Mouse (Mus musculus) erythroblast, adult 5-6 weeks (primary cell): ENCODE results near the gene Tns2. TPM values are rescaled to one million over a fixed set of nuclear protein-coding genes. Genes with fewer than 3 reads are reported as not detected.

Experiments used
- ATAC-seq: replicated peaks from 2 replicates; pipeline ENCODE4 v1.8.0; 2016; ENCODE audit warnings: moderate number of reproducible peaks, mild to moderate bottlenecking, moderate TSS enrichment, inconsistent platforms; ENCODE audit not compliant: poor library complexity, low FRiP score, severe bottlenecking
- total RNA-seq, 2 experiments: library from RNA; stranded (forward) in 1 of 2; stranded (reverse) in 1 of 2; fragments of 150-400 nt in 1 of 2; fragments of 200-764, 138-1000 nt in 1 of 2; gene quantifications; 2 replicates each; pipeline versions ENCODE4 v1.2.3 to v1.2.4; 2015 to 2017; ENCODE audit warnings: low replicate concordance in 2 of 2

Tns2 gene
- total RNA-seq, 2 experiments from 2014 or later: not detected

DNA sequence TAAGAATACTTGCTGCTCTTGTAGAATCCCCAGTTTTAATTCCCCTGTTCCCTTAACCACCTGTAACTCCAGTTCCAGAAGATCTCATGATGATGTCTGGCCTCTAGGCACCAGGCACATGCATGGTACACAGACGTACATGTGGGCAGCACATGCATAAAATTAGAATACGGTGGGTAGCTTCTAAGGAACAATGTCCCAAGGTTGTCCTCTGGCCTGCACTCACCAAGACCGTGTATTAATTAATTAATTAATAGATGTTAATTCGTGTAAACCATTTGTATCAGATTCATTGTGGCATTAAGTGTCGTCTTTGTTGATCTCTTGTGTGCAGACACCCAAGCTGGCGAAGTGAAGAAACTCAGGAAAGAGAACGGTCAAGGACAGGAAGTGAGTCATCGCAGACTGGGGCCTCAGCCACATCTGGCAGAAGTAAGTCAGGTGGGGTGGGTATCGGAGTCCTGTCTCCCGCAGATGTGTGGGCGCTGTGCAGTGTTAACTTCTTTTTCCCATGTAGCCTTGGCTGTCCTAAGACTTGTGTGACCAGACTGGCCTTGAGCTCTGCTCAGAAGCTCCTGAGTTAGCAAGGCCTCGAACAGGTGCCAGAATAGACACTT, 9.0 kb upstream of the Tns2 start:
- ATAC-seq: no peak

- no peak for ATAC-seq
These were observed 8.5 kb upstream of the Tns2 start for GRCm38 (mm10) chr15:102091688-102092087.

DNA sequence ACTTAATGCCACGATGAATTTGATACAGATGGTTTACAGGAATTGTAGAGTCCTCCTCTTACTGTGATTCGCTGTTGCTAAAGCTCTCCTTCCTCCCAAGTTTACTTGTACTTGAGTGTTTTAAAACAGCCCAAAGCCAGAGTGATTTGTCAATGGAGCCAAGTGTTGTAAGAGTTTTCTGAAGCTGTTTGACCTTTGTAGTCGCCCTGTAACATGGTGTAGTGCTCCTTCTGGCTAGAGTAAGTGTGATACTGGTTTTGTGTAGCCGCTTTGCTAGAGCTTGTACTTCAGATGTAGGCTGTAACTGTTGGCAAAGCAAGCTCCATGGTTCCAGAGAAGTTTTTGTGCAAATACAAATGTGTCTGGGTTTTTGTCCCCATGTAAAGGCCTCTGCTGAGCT, 8.0 kb upstream of the Tns2 start:
- ATAC-seq: no peak

DNA sequence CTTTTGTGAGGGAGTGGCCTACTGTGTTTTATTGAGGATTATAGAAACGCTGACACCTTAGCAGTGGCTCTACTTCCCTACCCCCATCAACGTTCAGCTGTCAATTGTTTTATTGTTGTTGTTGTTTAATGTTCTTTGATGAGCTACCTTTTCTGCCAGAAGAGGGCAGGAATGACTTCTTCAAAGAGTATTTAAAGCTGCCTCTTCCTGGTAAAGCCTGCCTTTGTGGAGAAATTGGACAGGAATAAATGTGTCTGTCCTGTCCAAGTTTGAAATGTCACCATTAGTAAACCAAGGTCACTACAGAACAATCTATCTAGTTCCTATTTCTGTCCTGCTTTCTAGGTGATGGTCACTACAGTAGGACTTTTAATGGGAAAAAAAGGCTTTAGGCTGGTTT, 6.1 kb upstream of the Tns2 start:
- ATAC-seq: no peak

DNA sequence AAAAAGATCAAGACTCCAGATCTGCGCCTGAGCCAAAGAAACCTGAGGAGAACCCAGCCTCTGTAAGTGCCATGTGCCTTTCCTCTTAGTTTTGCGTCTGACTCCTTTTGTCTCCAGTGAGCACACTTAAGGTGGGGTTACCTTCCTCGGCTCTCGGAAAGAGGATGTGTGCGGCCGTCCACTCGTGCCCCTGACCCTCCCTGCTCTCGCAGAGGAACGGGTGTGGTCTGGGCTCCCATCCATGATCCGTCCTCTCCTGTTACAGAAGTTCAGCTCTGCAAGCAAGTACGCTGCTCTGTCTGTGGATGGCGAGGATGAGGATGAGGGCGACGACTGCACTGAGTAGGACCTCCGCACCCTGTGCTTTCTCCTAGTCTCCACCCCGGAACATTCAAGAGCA, 5.2 kb upstream of the Tns2 start:
- no peak for ATAC-seq

GRCm38 (mm10) chr15:102097147-102097915, 2.9 kb upstream of the Tns2 start:
- ATAC-seq: no peak

GRCm38 (mm10) chr15:102097991-102098555, 2.1 kb upstream of the Tns2 start:
- no peak for ATAC-seq

GRCm38 (mm10) chr15:102099260-102099659, 953 bp upstream of the Tns2 start:
- ATAC-seq: no peak

DNA sequence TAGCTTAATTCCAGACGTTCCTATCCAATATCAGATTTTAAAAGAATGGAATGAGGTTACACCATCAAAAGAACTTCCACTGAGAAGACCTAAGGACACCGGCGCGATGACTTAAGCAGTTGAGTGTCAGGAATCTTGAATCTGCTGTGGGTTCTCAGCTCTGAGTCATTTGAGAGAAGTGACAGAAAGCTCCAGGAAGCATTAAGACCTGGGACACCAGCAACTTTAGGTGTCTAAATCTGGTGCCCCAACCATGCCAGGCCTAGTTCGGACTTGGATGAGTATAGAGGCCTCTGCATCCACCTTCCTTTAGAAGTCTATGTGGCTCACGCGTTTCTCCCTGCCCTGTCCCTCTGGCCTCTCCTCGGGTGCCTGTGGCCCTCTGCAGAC, 447 bp upstream of the Tns2 start:
- ATAC-seq: no peak

GRCm38 (mm10) chr15:102100996-102101671, 921 bp downstream of the Tns2 start:
- ATAC-seq: no peak

DNA sequence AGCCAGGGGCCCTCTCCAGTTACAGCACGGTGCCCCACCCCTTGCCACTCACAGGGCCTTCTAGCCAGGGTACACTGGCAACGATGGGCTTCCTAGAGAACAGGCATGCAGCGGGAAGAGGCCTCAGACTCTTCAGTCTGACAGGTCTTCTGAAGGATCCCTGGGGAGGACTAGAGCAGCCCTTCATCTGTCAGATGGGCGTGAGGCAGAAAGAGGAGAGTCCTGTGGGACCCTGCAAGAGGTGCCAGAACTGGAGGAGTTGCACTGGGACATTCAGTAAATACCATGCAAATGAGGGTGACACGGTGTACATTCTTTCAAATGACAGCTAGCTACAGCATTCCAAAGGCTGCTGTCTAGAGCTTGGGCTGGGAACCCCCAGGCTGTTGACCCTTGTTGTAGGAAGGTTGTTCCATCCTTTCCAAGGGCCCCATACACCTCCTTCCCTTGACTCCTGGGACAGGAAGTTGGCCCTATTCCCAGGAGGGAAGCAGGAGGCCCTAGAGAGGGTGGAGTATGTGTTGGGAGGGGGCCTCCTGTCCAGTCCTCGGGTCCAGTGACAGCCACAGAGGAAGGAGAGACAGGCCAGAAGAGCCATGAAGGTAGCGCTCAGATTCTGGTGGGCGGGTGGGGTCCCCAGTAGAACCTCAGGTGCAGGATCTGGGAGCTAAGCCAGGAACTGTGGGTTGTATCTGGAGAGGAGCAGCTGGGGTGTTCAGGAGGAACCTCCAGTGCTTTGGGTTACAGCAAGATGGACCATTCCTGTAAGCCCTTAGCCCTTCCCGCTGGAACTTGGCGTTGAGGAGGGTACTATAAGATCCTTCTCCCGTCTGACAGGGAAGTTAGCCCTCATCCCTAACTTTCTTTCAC, 1.7 kb downstream of the Tns2 start:
- ATAC-seq: no peak

DNA sequence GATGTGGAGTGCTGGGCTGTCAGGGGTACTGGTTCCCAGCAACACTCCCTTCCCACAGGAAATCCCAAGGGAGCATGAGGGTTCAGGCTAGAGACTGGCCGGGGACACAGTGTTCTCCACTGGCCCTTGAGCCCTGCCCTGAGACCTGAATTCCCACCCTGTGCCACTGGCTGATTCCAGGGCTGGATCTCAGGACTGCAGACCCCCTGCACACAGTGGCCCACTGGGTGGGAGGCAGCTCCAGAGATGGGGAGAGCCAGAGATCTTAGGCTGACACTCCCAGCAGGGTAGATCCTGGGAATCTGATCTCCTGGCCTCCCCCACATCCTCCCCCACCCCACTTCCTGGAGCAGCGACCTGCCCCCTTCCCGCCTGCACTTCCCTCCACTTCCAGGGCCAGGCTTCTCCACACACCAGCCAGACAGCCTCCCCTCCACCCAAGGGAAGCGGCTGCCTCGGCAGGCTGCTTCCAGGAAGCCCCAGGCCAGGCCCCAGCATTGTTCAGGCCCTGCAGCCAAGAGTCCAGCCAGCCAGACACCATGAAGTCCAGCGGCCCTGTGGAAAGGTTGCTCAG, 2.4 kb downstream of the Tns2 start:
- no peak for ATAC-seq

GRCm38 (mm10) chr15:102103371-102103946, 3.2 kb downstream of the Tns2 start:
- ATAC-seq: no peak

- ATAC-seq: no peak
These were observed 3.8 kb downstream of the Tns2 start for GRCm38 (mm10) chr15:102103947-102104555.

DNA sequence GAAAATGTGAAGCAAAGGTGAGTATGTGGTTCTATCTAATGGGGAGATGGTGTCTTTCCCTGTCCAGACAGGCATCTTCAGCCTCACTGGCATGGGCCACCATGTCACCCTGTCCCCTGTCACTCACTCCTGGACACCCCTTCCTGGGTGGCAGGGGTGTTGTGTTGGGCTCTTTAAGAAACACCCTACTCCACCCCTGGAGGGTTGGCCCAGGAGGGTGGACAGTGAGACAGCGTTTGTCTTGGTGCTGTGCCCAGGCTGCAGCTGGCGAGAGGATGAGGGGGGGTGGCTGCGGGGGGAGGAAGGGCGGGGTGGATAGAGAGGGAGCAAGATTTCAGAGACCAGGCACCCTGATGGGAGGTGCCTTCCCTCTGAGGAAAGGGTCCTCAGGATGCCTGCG, 5.1 kb downstream of the Tns2 start:
- no peak for ATAC-seq

DNA sequence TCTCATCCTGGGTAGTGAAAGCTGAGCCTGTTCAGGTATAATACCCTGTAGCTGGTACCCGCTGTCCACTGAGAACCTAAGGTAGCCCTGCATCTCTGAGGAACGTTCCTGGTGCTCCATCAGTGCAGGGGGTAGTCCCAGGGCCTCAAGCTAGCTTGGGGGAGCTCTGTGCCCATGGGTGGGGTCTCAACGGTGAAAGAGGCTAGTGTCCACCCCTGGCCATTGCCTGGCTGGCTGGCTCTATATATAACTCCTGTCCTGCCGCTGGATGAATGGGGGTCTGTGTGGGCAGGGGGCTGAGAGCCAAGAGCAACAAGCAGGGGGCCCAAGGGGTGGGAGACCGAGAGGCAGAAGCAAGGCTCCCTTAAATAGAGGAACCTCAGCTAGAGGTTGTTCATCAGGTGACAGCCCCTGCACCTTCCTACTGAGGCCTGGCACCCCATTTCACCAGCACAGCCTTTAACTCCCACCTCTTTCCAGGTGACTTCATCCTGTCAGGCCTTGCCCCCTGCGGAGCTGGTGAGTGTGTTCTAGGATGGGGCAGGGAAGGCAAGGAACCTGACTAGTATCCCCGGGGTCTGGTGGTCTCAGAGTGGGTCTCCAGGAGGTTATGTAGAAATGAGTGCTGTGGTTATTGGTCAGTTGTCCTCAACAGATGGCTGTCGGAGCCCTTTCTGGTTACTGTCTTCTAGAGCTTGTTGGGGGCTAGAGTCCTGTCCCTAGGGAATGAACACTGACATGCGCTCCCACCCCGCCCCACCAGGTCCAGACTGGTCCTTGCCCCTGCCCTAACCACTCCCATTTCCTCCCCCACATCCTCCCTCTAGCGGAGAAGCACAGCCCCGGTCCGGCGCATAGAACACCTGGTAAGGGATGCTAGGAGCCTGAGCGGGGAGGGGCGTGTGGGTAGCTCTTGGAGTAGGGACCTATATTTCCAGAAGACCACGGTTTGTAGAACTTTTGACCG, 5.8 kb downstream of the Tns2 start:
- ATAC-seq: no peak

GRCm38 (mm10) chr15:102106754-102107456, 6.7 kb downstream of the Tns2 start:
- ATAC-seq: no peak
